20 mouse cellular contexts compared by ENCODE assay signal in genomic region chr8:59965416-59965815, GRCm38 (mm10).
DNase-seq lines count a peak whose midpoint lies in the region; ATAC-seq and TF ChIP-seq lines count a peak whose summit lies in the region.
"Had no signal": no experiment of that assay in that cellular context is flagged by ENCODE, and none has a peak within 500 bp of the region (broad histone marks: within the 10 kb centered on the region; RNA-seq: fewer than 3 reads in every experiment).

No protein-coding gene starts in this region.

- H3K4me1 ChIP-seq in kidney, postnatal 0 days (replicated peaks; ENCODE audit: insufficient read depth, low read length), result no peaks in the 10 kb centered on the region
- no peaks in the 10 kb centered on the region for H3K4me1 ChIP-seq in embryonic facial prominence, embryonic 14.5 days (ENCODE audit: control insufficient read depth, insufficient read depth, low read length)
- H3K4me1 ChIP-seq in limb, embryonic 14.5 days (ENCODE audit: control insufficient read depth, insufficient read depth, low read length), result 0 out of 2 replicates have a peak, but pooled peaks cover 4% of the 10 kb centered on the region
- H3K4me1 ChIP-seq: embryonic facial prominence, embryonic 12.5 days; embryonic facial prominence, embryonic 15.5 days; forebrain, embryonic 10.5 days; forebrain, embryonic 12.5 days had no signal

- H3K9me3 ChIP-seq in kidney, postnatal 0 days (replicated peaks; ENCODE audit: low read length), result no peaks in the 10 kb centered on the region
- no peaks in the 10 kb centered on the region for H3K9me3 ChIP-seq in embryonic facial prominence, embryonic 14.5 days (ENCODE audit: control insufficient read depth, low read length)
- no peaks in the 10 kb centered on the region for H3K9me3 ChIP-seq in limb, embryonic 14.5 days (ENCODE audit: control insufficient read depth, low read length)
- H3K9me3 ChIP-seq: embryonic facial prominence, embryonic 12.5 days; embryonic facial prominence, embryonic 15.5 days; forebrain, embryonic 10.5 days; forebrain, embryonic 12.5 days had no signal

- no peaks in the 10 kb centered on the region for H3K27me3 ChIP-seq in kidney, postnatal 0 days (ENCODE audit: insufficient read depth, low read length)
- H3K27me3 ChIP-seq in embryonic facial prominence, embryonic 14.5 days (replicated peaks; ENCODE audit: control insufficient read depth, insufficient read depth, low read length), result no peaks in the 10 kb centered on the region
- no peaks in the 10 kb centered on the region for H3K27me3 ChIP-seq in limb, embryonic 14.5 days (ENCODE audit: control insufficient read depth, insufficient read depth, low read length)
- H3K27me3 ChIP-seq: embryonic facial prominence, embryonic 12.5 days; embryonic facial prominence, embryonic 15.5 days; forebrain, embryonic 12.5 days had no signal

- DNase-seq in kidney, postnatal 0 days (ENCODE audit: low spot score), result peak; percentile 13
- no peak for DNase-seq in kidney, adult 8-10 months
- peak; percentile 63 for DNase-seq in embryonic facial prominence, embryonic 14.5 days (ENCODE audit: low spot score)
- DNase-seq in limb, embryonic 14.5 days (ENCODE audit: low spot score), result peak; percentile 47
- no peak for DNase-seq in spleen, postnatal 4 days (ENCODE audit: low spot score in 2 of 2)
- DNase-seq: adrenal gland, adult 2 months; adrenal gland, postnatal 10 days; adrenal gland, postnatal 25 days; cerebellum, adult 11-12 months; cerebellum, adult 2 months; cerebellum, adult 9-10 months; cerebellum, postnatal 10 days; cerebellum, postnatal 25 days had no signal

- 50% methylated on average over 2 of the region's 2 CpGs for WGBS in kidney, postnatal 0 days
- WGBS in embryonic facial prominence, embryonic 14.5 days, result 42% methylated on average over 2 of the region's 2 CpGs
- 17% methylated on average over 2 of the region's 2 CpGs for WGBS in limb, embryonic 14.5 days

- no peak for ATAC-seq in kidney, postnatal 0 days (replicated peaks; ENCODE audit: low FRiP score, low read depth)
- no peak for ATAC-seq in embryonic facial prominence, embryonic 14.5 days (ENCODE audit: low read depth)
- peak; percentile 47; the same call in 1 of the 2 replicates for ATAC-seq in limb, embryonic 14.5 days (ENCODE audit: low FRiP score, low read depth)
- ATAC-seq: forebrain, embryonic 14.5 days; forebrain, embryonic 16.5 days had no signal

- no peak for TF ChIP-seq CTCF in kidney, postnatal 0 days (IDR thresholded peaks at IDR 0.05; ENCODE audit: low read depth)

- H3K36me3 ChIP-seq in kidney, postnatal 0 days (ENCODE audit: insufficient read depth, low read length), result no peaks in the 10 kb centered on the region
- H3K36me3 ChIP-seq in embryonic facial prominence, embryonic 14.5 days (ENCODE audit: control insufficient read depth, insufficient read depth, low read length), result no peaks in the 10 kb centered on the region
- H3K36me3 ChIP-seq in limb, embryonic 14.5 days (ENCODE audit: control insufficient read depth, insufficient read depth, low read length), result no peaks in the 10 kb centered on the region
- H3K36me3 ChIP-seq: embryonic facial prominence, embryonic 12.5 days; embryonic facial prominence, embryonic 15.5 days; forebrain, embryonic 10.5 days; forebrain, embryonic 12.5 days had no signal

- H3K27ac ChIP-seq in kidney, postnatal 0 days, result no peak overlapping the region
- H3K27ac ChIP-seq in embryonic facial prominence, embryonic 14.5 days (replicated peaks; ENCODE audit: low read depth, low read length), result no peak overlapping the region
- H3K27ac ChIP-seq in limb, embryonic 14.5 days (replicated peaks; ENCODE audit: low read depth, low read length), result no peak overlapping the region
- H3K27ac ChIP-seq: embryonic facial prominence, embryonic 12.5 days; embryonic facial prominence, embryonic 15.5 days; forebrain, embryonic 10.5 days; forebrain, embryonic 12.5 days had no signal

- no peak overlapping the region for H3K4me3 ChIP-seq in kidney, postnatal 0 days (replicated peaks; ENCODE audit: low read depth, low read length)
- H3K4me3 ChIP-seq in embryonic facial prominence, embryonic 14.5 days (ENCODE audit: low read depth, low read length), result no peak overlapping the region
- no peak overlapping the region for H3K4me3 ChIP-seq in limb, embryonic 14.5 days (replicated peaks; ENCODE audit: low read length)
- H3K4me3 ChIP-seq: embryonic facial prominence, embryonic 12.5 days; embryonic facial prominence, embryonic 15.5 days; erythroblast, embryonic 14.5 days; forebrain, embryonic 10.5 days; forebrain, embryonic 12.5 days had no signal

- H3K9ac ChIP-seq in kidney, postnatal 0 days (ENCODE audit: low read depth, low read length), result no peak overlapping the region
- no peak overlapping the region for H3K9ac ChIP-seq in embryonic facial prominence, embryonic 14.5 days (ENCODE audit: low read depth, low read length)
- no peak overlapping the region for H3K9ac ChIP-seq in limb, embryonic 14.5 days (ENCODE audit: low read depth, low read length, severe bottlenecking)
- H3K9ac ChIP-seq: embryonic facial prominence, embryonic 12.5 days; embryonic facial prominence, embryonic 15.5 days; forebrain, embryonic 12.5 days had no signal

- no peak for TF ChIP-seq POLR2A in limb, embryonic 14.5 days (IDR thresholded peaks at IDR 0.05; ENCODE audit: borderline replicate concordance, extremely low read depth, insufficient read depth, insufficient read length)

- H3K4me2 ChIP-seq in kidney, postnatal 0 days (ENCODE audit: low read length), result no peak overlapping the region
- H3K4me2 ChIP-seq in embryonic facial prominence, embryonic 14.5 days (ENCODE audit: low read depth, low read length), result no peak overlapping the region
- H3K4me2 ChIP-seq in limb, embryonic 14.5 days (replicated peaks; ENCODE audit: low read depth, low read length, severe bottlenecking), result no peak overlapping the region
- H3K4me2 ChIP-seq: embryonic facial prominence, embryonic 12.5 days; embryonic facial prominence, embryonic 15.5 days; forebrain, embryonic 12.5 days had no signal

Comparison
In these comparisons a context has a peak if more than half of its experiments do, and no peak if none do; other contexts are left out.
1. DNase-seq: peak in kidney, postnatal 0 days (single experiment), embryonic facial prominence, embryonic 14.5 days (single experiment) and limb, embryonic 14.5 days (single experiment); none in kidney, adult 8-10 months (0 of 2) and spleen, postnatal 4 days (0 of 2).